Mouse (Mus musculus): ENCODE measurements around the gene Gcnt2.
"Not testable (repeated sequence)": the region's sequence is repeated elsewhere in the genome, so short reads cannot be mapped to it uniquely, and the experiment has no call there.

Gene Gcnt2

GRCm38 (mm10) chr13:40943066-40943465, 83.5 kb downstream of the Gcnt2 start:
- no peak for DNase-seq (ENCODE audit: low spot score in 2 of 2)

GRCm38 (mm10) chr13:40943936-40944335, 84.4 kb downstream of the Gcnt2 start:
- DNase-seq (ENCODE audit: low spot score in 2 of 2), result no peak

- no peak for DNase-seq (ENCODE audit: low spot score in 2 of 2)
Measured at GRCm38 (mm10) chr13:40944346-40944745, 84.8 kb downstream of the Gcnt2 start.

GRCm38 (mm10) chr13:40946513-40946912, 87.0 kb downstream of the Gcnt2 start:
- DNase-seq (ENCODE audit: low spot score in 2 of 2), result no peak

- DNase-seq (ENCODE audit: low spot score in 2 of 2), result no peak
Measured at GRCm38 (mm10) chr13:40947538-40948205, 88.1 kb downstream of the Gcnt2 start.

GRCm38 (mm10) chr13:40951386-40951976, 91.9 kb downstream of the Gcnt2 start:
- no peak for DNase-seq (ENCODE audit: low spot score in 2 of 2)

- DNase-seq (ENCODE audit: low spot score in 2 of 2), result no peak
Measured at GRCm38 (mm10) chr13:40953231-40953630, 93.7 kb downstream of the Gcnt2 start.

GRCm38 (mm10) chr13:40955773-40956172, 96.2 kb downstream of the Gcnt2 start:
- no peak for DNase-seq (ENCODE audit: low spot score in 2 of 2)

- DNase-seq (ENCODE audit: low spot score in 2 of 2), result no peak
Measured at GRCm38 (mm10) chr13:40967609-40968008, 108.1 kb downstream of the Gcnt2 start.

- DNase-seq (ENCODE audit: low spot score in 2 of 2), result no peak
Measured at GRCm38 (mm10) chr13:40968564-40968963, 109.0 kb downstream of the Gcnt2 start.

GRCm38 (mm10) chr13:40969761-40970390, 110.3 kb downstream of the Gcnt2 start:
- DNase-seq (ENCODE audit: low spot score in 2 of 2), result no peak

- no peak for DNase-seq (ENCODE audit: low spot score in 2 of 2)
Measured at GRCm38 (mm10) chr13:40971261-40971660, 111.7 kb downstream of the Gcnt2 start.

- no peak for DNase-seq (ENCODE audit: low spot score in 2 of 2)
Measured at GRCm38 (mm10) chr13:40971831-40972230, 112.3 kb downstream of the Gcnt2 start.

GRCm38 (mm10) chr13:40972976-40973375, 113.4 kb downstream of the Gcnt2 start:
- no peak for DNase-seq (ENCODE audit: low spot score in 2 of 2)

GRCm38 (mm10) chr13:40977609-40978008, 118.1 kb downstream of the Gcnt2 start:
- peak; percentile 10 to 12 for DNase-seq (ENCODE audit: low spot score in 2 of 2)

GRCm38 (mm10) chr13:40978652-40979051, 119.1 kb downstream of the Gcnt2 start:
- no peak for DNase-seq (ENCODE audit: low spot score in 2 of 2)

GRCm38 (mm10) chr13:40979321-40979720, 119.8 kb downstream of the Gcnt2 start:
- no peak for DNase-seq (ENCODE audit: low spot score in 2 of 2)

- DNase-seq (ENCODE audit: low spot score in 2 of 2), result no peak
Measured at GRCm38 (mm10) chr13:40982759-40983158, 123.2 kb downstream of the Gcnt2 start.

- no peak for DNase-seq (ENCODE audit: low spot score in 2 of 2)
Measured at GRCm38 (mm10) chr13:40986081-40986480, 126.5 kb downstream of the Gcnt2 start.

- DNase-seq (ENCODE audit: low spot score in 2 of 2), result not testable (repeated sequence)
Measured at GRCm38 (mm10) chr13:40987608-40988303, 128.2 kb downstream of the Gcnt2 start.

- DNase-seq (ENCODE audit: low spot score in 2 of 2), result no peak
Measured at GRCm38 (mm10) chr13:40988418-40988817, 128.9 kb downstream of the Gcnt2 start.

GRCm38 (mm10) chr13:40994487-40995263, 135.1 kb downstream of the Gcnt2 start:
- DNase-seq (ENCODE audit: low spot score in 2 of 2), result no peak
